Mouse (Mus musculus) midbrain, postnatal 0 days (tissue): ENCODE results near the gene Cmtm5. TPM values are rescaled to one million over a fixed set of nuclear protein-coding genes. Genes with fewer than 3 reads are reported as not detected.

Experiments
- ATAC-seq: fragments of 200-750 bp; cut with Nextera tagmentation; 2 replicates; pipeline ENCODE4 v1.8.0; 2017; ENCODE audit warnings: moderate number of reproducible peaks, mild to moderate bottlenecking, moderate TSS enrichment, moderate library complexity; ENCODE audit not compliant: low FRiP score
- DNase-seq: peaks from one replicate; pipeline ENCODE4 v3.0.0-alpha.2; 2015; ENCODE audit warnings: low spot score
- H3K27ac ChIP-seq: fragments of 300-500 bp; sonication (generic); 2 replicates; pipeline ENCODE4 v1.5.1; 2014; ENCODE audit warnings: low read depth, mild to moderate bottlenecking, low read length, mixed read lengths
- H3K27me3 ChIP-seq: fragments of 300-500 bp; sonication (generic); 2 replicates; pipeline ENCODE4 v1.6.1; 2014; ENCODE audit warnings: low read length, control low read depth, mixed read lengths; ENCODE audit not compliant: insufficient read depth
- H3K36me3 ChIP-seq: fragments of 300-500 bp; sonication (generic); 2 replicates; pipeline ENCODE4 v1.6.1; 2014; ENCODE audit warnings: low read length, control low read depth, mixed read lengths; ENCODE audit not compliant: insufficient read depth
- H3K4me1 ChIP-seq: fragments of 300-500 bp; sonication (generic); 2 replicates; pipeline ENCODE4 v1.6.1; 2014; ENCODE audit warnings: mild to moderate bottlenecking, control low read depth, antibody characterized with exemption, low read length, mixed read lengths; ENCODE audit not compliant: insufficient read depth
- H3K4me2 ChIP-seq: fragments of 300-500 bp; sonication (generic); 2 replicates; pipeline ENCODE4 v1.6.1; 2014; ENCODE audit warnings: low read depth, mild to moderate bottlenecking, low read length, mixed read lengths; ENCODE audit not compliant: poor library complexity, severe bottlenecking
- H3K4me3 ChIP-seq: fragments of 300-500 bp; sonication (generic); 2 replicates; pipeline ENCODE4 v1.5.1; 2014; ENCODE audit warnings: low read depth, mild to moderate bottlenecking, low read length, moderate library complexity
- H3K9ac ChIP-seq: fragments of 300-500 bp; sonication (generic); replicated peaks from 2 replicates; pipeline ENCODE4 v1.6.1; 2014; ENCODE audit warnings: mild to moderate bottlenecking, low read length, moderate library complexity, mixed read lengths; ENCODE audit not compliant: poor library complexity, severe bottlenecking
- H3K9me3 ChIP-seq: fragments of 300-500 bp; sonication (generic); 2 replicates; pipeline ENCODE4 v1.6.1; 2016; ENCODE audit warnings: low read length, control low read depth
- CTCF ChIP-seq: IDR thresholded peaks from 2 replicates; pipeline ENCODE4 v1.5.1; 2016; ENCODE audit warnings: antibody characterized with exemption, mild to moderate bottlenecking
- WGBS: fragments of 180-500 bp; shearing (Covaris S2); extraction: QIAGEN DNeasy Blood & Tissue Kit; methylation state at CpG from one replicate; pipeline ENCODE4 v1.1.7; 2014; 5-methylcytosine and 5-hydroxymethylcytosine counted together
- polyA plus RNA-seq: library from polyadenylated mRNA; unstranded; fragments of >200 nt; fragmentation: Nextera tagmentation; extraction: Ambion mirVana; gene quantifications from 2 replicates; pipeline ENCODE4 v1.2.1, GENCODE M21; 2015
- total RNA-seq: library from RNA; depleted of rRNA; stranded (reverse); fragments of >200 nt; gene quantifications from 2 replicates; pipeline ENCODE4 v1.2.3, GENCODE M21; 2014

Gene Cmtm5
- total and polyA plus RNA-seq, 2 experiments from 2014 or later: 27.5 to 44.8 TPM

GRCm38 (mm10) chr14:54938431-54939219, 2.6 kb downstream of the Cmtm5 start:
- Histone ChIP-seq H3K4me2 (no peak overlapping the region), H3K36me3 (no peaks in the 10 kb centered on the region), H3K4me1 (no peaks in the 10 kb centered on the region), H3K27ac (no peak overlapping the region), H3K27me3 (no peaks in the 10 kb centered on the region), H3K4me3 (no peak overlapping the region), H3K9me3 (no peaks in the 10 kb centered on the region), H3K9ac (no peak overlapping the region)
- DNase-seq: no peak
- 81% methylated on average over 15 of the region's 15 CpGs for whole genome bisulfite sequencing
- TF ChIP-seq CTCF: no peak
- no peak for ATAC-seq

GRCm38 (mm10) chr14:54939434-54940175, 3.5 kb downstream of the Cmtm5 start:
- Histone ChIP-seq H3K27ac (no peak overlapping the region), H3K27me3 (no peaks in the 10 kb centered on the region), H3K36me3 (no peaks in the 10 kb centered on the region), H3K4me1 (no peaks in the 10 kb centered on the region), H3K4me2 (no peak overlapping the region), H3K9me3 (no peaks in the 10 kb centered on the region), H3K4me3 (no peak overlapping the region), H3K9ac (no peak overlapping the region)
- DNase-seq: peak; percentile 41
- TF ChIP-seq CTCF: peak; percentile 69
- no peak for ATAC-seq
- WGBS: 61% methylated on average over 12 of the region's 12 CpGs

GRCm38 (mm10) chr14:54940176-54940530, 4.1 kb downstream of the Cmtm5 start:
- Histone ChIP-seq H3K9ac (no peak overlapping the region), H3K36me3 (no peaks in the 10 kb centered on the region), H3K4me3 (no peak overlapping the region), H3K4me1 (no peaks in the 10 kb centered on the region), H3K9me3 (no peaks in the 10 kb centered on the region), H3K27ac (no peak overlapping the region), H3K27me3 (no peaks in the 10 kb centered on the region), H3K4me2 (no peak overlapping the region)
- ATAC-seq: no peak
- no peak for TF ChIP-seq CTCF
- DNase-seq: no peak
- 82% methylated on average over 3 of the region's 3 CpGs for WGBS

GRCm38 (mm10) chr14:54941024-54941978, 5.2 kb downstream of the Cmtm5 start:
- no peak overlapping the region for H3K4me3 ChIP-seq
- H3K9ac ChIP-seq: no peak overlapping the region
- H3K27ac ChIP-seq: no peak overlapping the region
- DNase-seq: no peak
- H3K27me3 ChIP-seq: no peaks in the 10 kb centered on the region
- TF ChIP-seq CTCF: no peak
- no peak for ATAC-seq
- no peaks in the 10 kb centered on the region for H3K9me3 ChIP-seq
- H3K36me3 ChIP-seq: no peaks in the 10 kb centered on the region
- WGBS: 64% methylated on average over 13 of the region's 13 CpGs
- H3K4me2 ChIP-seq: no peak overlapping the region
- H3K4me1 ChIP-seq: no peaks in the 10 kb centered on the region

- H3K27ac ChIP-seq: no peak overlapping the region
- H3K27me3 ChIP-seq: no peaks in the 10 kb centered on the region
- 90% methylated on average over 8 of the region's 8 CpGs for WGBS
- no peak overlapping the region for H3K4me2 ChIP-seq
- no peak for TF ChIP-seq CTCF
- DNase-seq (no peak), ATAC-seq (no peak)
- no peaks in the 10 kb centered on the region for H3K9me3 ChIP-seq
- no peak overlapping the region for H3K9ac ChIP-seq
- no peaks in the 10 kb centered on the region for H3K36me3 ChIP-seq
- no peak overlapping the region for H3K4me3 ChIP-seq
- no peaks in the 10 kb centered on the region for H3K4me1 ChIP-seq
Observed at GRCm38 (mm10) chr14:54942479-54942878, 6.4 kb downstream of the Cmtm5 start.
